Mouse (Mus musculus): Measurements from ENCODE around the gene Gm10097. TPM values are rescaled to one million over a fixed set of nuclear protein-coding genes. Genes with fewer than 3 reads are reported as not detected.

Gm10097 gene
- polyA plus RNA-seq, 1 experiment from 2014 or later = 0.51 TPM

GRCm38 (mm10) chr10:5079945-5080468 is 11.0 kb downstream of the Gm10097 start:
- DNase-seq = peak; percentile 87
- no peaks in the 10 kb centered on the region for H3K9me3 ChIP-seq (ENCODE audit: low read depth, low read length)
- no peaks in the 10 kb centered on the region for H3K27me3 ChIP-seq (ENCODE audit: insufficient read depth, low read length)
- ATAC-seq (ENCODE audit: insufficient read depth) = peak; percentile 95
- H3K36me3 ChIP-seq (ENCODE audit: insufficient read depth) = no peaks in the 10 kb centered on the region
- no peak overlapping the region for H3K4me3 ChIP-seq (ENCODE audit: low read depth, low read length)
- no peaks in the 10 kb centered on the region for H3K4me1 ChIP-seq (ENCODE audit: insufficient read depth)
- H3K27ac ChIP-seq (ENCODE audit: low read depth) = peak overlapping the region; percentile 36; the same call in 1 of the 2 replicates
- WGBS = 32% methylated on average over 9 of the region's 9 CpGs
- no peak overlapping the region for H3K9ac ChIP-seq
- no peak overlapping the region for H3K4me2 ChIP-seq
- no peak for TF ChIP-seq CTCF (IDR thresholded peaks at IDR 0.05; ENCODE audit: low read depth)

- TF ChIP-seq CTCF (IDR thresholded peaks at IDR 0.05; ENCODE audit: low read depth) = no peak
- H3K4me1 ChIP-seq (ENCODE audit: insufficient read depth) = no peaks in the 10 kb centered on the region
- DNase-seq (no peak), ATAC-seq (ENCODE audit: insufficient read depth) (no peak)
- 78% methylated on average over 6 of the region's 6 CpGs for WGBS
- H3K9ac ChIP-seq = no peak overlapping the region
- no peak overlapping the region for H3K4me2 ChIP-seq
- H3K27me3 ChIP-seq (ENCODE audit: insufficient read depth, low read length) = no peaks in the 10 kb centered on the region
- no peak overlapping the region for H3K4me3 ChIP-seq (ENCODE audit: low read depth, low read length)
- H3K9me3 ChIP-seq (ENCODE audit: low read depth, low read length) = no peaks in the 10 kb centered on the region
- H3K27ac ChIP-seq (ENCODE audit: low read depth) = no peak overlapping the region
- H3K36me3 ChIP-seq (ENCODE audit: insufficient read depth) = peaks cover 3% of the 10 kb centered on the region; the same call in 1 of the 2 replicates
Observed at GRCm38 (mm10) chr10:5083716-5084115, 14.7 kb downstream of the Gm10097 start.

- no peaks in the 10 kb centered on the region for H3K9me3 ChIP-seq (ENCODE audit: low read depth, low read length)
- no peak for TF ChIP-seq CTCF (IDR thresholded peaks at IDR 0.05; ENCODE audit: low read depth)
- H3K4me1 ChIP-seq (ENCODE audit: insufficient read depth) = no peaks in the 10 kb centered on the region
- H3K4me2 ChIP-seq = no peak overlapping the region
- H3K9ac ChIP-seq = no peak overlapping the region
- WGBS = 81% methylated on average over 5 of the region's 5 CpGs
- no peak for DNase-seq
- ATAC-seq (ENCODE audit: insufficient read depth) = no peak
- peaks cover 3% of the 10 kb centered on the region; the same call in 1 of the 2 replicates for H3K36me3 ChIP-seq (ENCODE audit: insufficient read depth)
- no peak overlapping the region for H3K27ac ChIP-seq (ENCODE audit: low read depth)
- H3K4me3 ChIP-seq (ENCODE audit: low read depth, low read length) = no peak overlapping the region
- no peaks in the 10 kb centered on the region for H3K27me3 ChIP-seq (ENCODE audit: insufficient read depth, low read length)
Observed at GRCm38 (mm10) chr10:5085792-5086191, 16.8 kb downstream of the Gm10097 start.

GRCm38 (mm10) chr10:5086329-5086728 is 17.3 kb downstream of the Gm10097 start:
- Histone ChIP-seq H3K4me1 (ENCODE audit: insufficient read depth) (no peaks in the 10 kb centered on the region), H3K27me3 (ENCODE audit: insufficient read depth, low read length) (no peaks in the 10 kb centered on the region), H3K4me2 (no peak overlapping the region), H3K36me3 (ENCODE audit: insufficient read depth) (peaks cover 3% of the 10 kb centered on the region; the same call in 1 of the 2 replicates), H3K4me3 (ENCODE audit: low read depth, low read length) (no peak overlapping the region), H3K9me3 (ENCODE audit: low read depth, low read length) (no peaks in the 10 kb centered on the region), H3K27ac (ENCODE audit: low read depth) (no peak overlapping the region), H3K9ac (no peak overlapping the region)
- ATAC-seq (ENCODE audit: insufficient read depth) = no peak
- 75% methylated on average over 6 of the region's 6 CpGs for WGBS
- TF ChIP-seq CTCF (IDR thresholded peaks at IDR 0.05; ENCODE audit: low read depth) = no peak
- DNase-seq = no peak

DNA sequence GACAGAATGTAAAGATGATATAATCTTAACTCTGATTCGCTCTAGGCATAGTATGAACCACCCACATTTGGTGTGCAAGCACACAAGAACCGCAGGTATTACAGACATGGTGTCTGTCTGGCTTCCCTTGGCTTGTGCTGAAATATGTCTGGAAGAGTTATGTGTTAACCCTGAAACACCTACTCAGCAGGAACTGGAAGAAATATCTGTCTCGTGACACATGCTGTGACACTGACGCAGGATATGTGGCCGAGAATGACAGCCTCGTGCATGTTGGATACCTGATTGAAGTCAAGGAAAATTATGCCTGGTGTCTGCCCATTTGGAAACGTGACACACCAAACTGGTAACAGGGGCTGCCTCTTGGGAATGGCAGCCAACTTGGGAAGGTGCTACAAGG is 18.3 kb downstream of the Gm10097 start:
- Histone ChIP-seq H3K4me2 (no peak overlapping the region), H3K36me3 (ENCODE audit: insufficient read depth) (peaks cover 3% of the 10 kb centered on the region; the same call in 1 of the 2 replicates), H3K9ac (no peak overlapping the region), H3K9me3 (ENCODE audit: low read depth, low read length) (no peaks in the 10 kb centered on the region), H3K27ac (ENCODE audit: low read depth) (no peak overlapping the region), H3K27me3 (ENCODE audit: insufficient read depth, low read length) (no peaks in the 10 kb centered on the region), H3K4me1 (ENCODE audit: insufficient read depth) (no peaks in the 10 kb centered on the region), H3K4me3 (ENCODE audit: low read depth, low read length) (no peak overlapping the region)
- WGBS = 82% methylated on average over 7 of the region's 7 CpGs
- no peak for TF ChIP-seq CTCF (IDR thresholded peaks at IDR 0.05; ENCODE audit: low read depth)
- no peak for DNase-seq
- ATAC-seq (ENCODE audit: insufficient read depth) = no peak

DNA sequence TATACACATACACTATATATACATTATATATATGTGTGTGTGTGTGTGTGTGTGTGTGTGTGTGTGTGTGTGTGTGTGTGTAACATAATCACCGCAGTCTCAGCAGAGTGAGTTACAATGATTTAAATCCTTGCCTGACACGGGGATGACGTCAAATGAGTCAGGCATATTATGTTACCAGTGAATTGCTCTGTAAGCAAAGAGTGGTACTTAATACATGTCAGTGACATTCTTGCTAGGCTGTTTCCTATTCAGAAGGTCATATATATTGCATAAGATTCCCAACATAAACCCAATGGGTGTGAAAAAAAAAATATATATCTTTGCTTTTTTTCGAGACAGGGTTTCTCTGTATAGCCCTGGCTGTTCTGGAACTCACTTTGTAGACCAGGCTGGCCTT is 20.1 kb downstream of the Gm10097 start:
- H3K9me3 ChIP-seq (ENCODE audit: low read depth, low read length) = no peaks in the 10 kb centered on the region
- TF ChIP-seq CTCF (IDR thresholded peaks at IDR 0.05; ENCODE audit: low read depth) = no peak
- DNase-seq (no peak), ATAC-seq (ENCODE audit: insufficient read depth) (no peak)
- no peak overlapping the region for H3K9ac ChIP-seq
- no peak overlapping the region for H3K4me2 ChIP-seq
- H3K36me3 ChIP-seq (ENCODE audit: insufficient read depth) = peaks cover 3% of the 10 kb centered on the region; the same call in 1 of the 2 replicates
- WGBS = 81% methylated on average over 4 of the region's 4 CpGs
- H3K27me3 ChIP-seq (ENCODE audit: insufficient read depth, low read length) = no peaks in the 10 kb centered on the region
- no peaks in the 10 kb centered on the region for H3K4me1 ChIP-seq (ENCODE audit: insufficient read depth)
- H3K27ac ChIP-seq (ENCODE audit: low read depth) = no peak overlapping the region
- no peak overlapping the region for H3K4me3 ChIP-seq (ENCODE audit: low read depth, low read length)

- Histone ChIP-seq H3K36me3 (ENCODE audit: insufficient read depth) (0 out of 2 replicates have a peak, but pooled peaks cover 5% of the 10 kb centered on the region), H3K9me3 (ENCODE audit: low read depth, low read length) (no peaks in the 10 kb centered on the region), H3K27ac (ENCODE audit: low read depth) (no peak overlapping the region), H3K27me3 (ENCODE audit: insufficient read depth, low read length) (no peaks in the 10 kb centered on the region), H3K4me1 (ENCODE audit: insufficient read depth) (no peaks in the 10 kb centered on the region), H3K4me3 (ENCODE audit: low read depth, low read length) (no peak overlapping the region), H3K9ac (no peak overlapping the region), H3K4me2 (no peak overlapping the region)
- TF ChIP-seq CTCF (IDR thresholded peaks at IDR 0.05; ENCODE audit: low read depth) = no peak
- 70% methylated on average over 10 of the region's 10 CpGs for WGBS
- no peak for ATAC-seq (ENCODE audit: insufficient read depth)
- peak; percentile 48 for DNase-seq
Observed at GRCm38 (mm10) chr10:5096996-5097753, 28.2 kb downstream of the Gm10097 start.

Measured in lung, embryonic 14.5 days (tissue).